Mouse (Mus musculus) stomach, postnatal 0 days (tissue): ENCODE data around the gene Tas2r135.

Source experiments
- CTCF ChIP-seq: IDR thresholded peaks from 2 replicates; pipeline ENCODE4 v1.5.1; 2016; ENCODE audit warnings: antibody characterized with exemption, low read depth, mild to moderate bottlenecking, moderate library complexity
- EP300 ChIP-seq: optimal IDR thresholded peaks from 2 replicates; pipeline ENCODE3; 2016; ENCODE audit warnings: antibody characterized with exemption

GRCm38 (mm10) chr6:42441395-42441794, 36.2 kb downstream of the Tas2r135 start:
- TF ChIP-seq CTCF (no peak), EP300 (no peak)
